Mouse (Mus musculus) kidney, embryonic 14.5 days (tissue): ENCODE data around the gene Wdr81. TPM values are rescaled to one million over a fixed set of nuclear protein-coding genes. Genes with fewer than 3 reads are reported as not detected.
"Not testable (repeated sequence)": the region's sequence is repeated elsewhere in the genome, so short reads cannot be mapped to it uniquely, and the experiment has no call there.

Experiments used
- ATAC-seq: fragments of 200-750 bp; cut with Nextera tagmentation; 2 replicates; pipeline ENCODE4 v1.8.0; 2017; ENCODE audit warnings: moderate number of reproducible peaks, mild to moderate bottlenecking, moderate TSS enrichment, moderate library complexity; ENCODE audit not compliant: low FRiP score, low TSS enrichment
- H3K27ac ChIP-seq: fragments of 300-500 bp; sonication (generic); 2 replicates; pipeline ENCODE4 v1.5.1; 2014; ENCODE audit warnings: low read depth, mild to moderate bottlenecking, low read length, moderate library complexity, mixed read lengths
- H3K27me3 ChIP-seq: fragments of 300-500 bp; sonication (generic); 2 replicates; pipeline ENCODE4 v1.6.1; 2014; ENCODE audit warnings: mild to moderate bottlenecking, low read length; ENCODE audit not compliant: control insufficient read depth, insufficient read depth
- H3K36me3 ChIP-seq: fragments of 300-500 bp; sonication (generic); 2 replicates; pipeline ENCODE4 v1.6.1; 2014; ENCODE audit warnings: low read length, mixed read lengths; ENCODE audit not compliant: control insufficient read depth, insufficient read depth
- H3K4me1 ChIP-seq: fragments of 300-500 bp; sonication (generic); 2 replicates; pipeline ENCODE4 v1.6.1; 2014; ENCODE audit warnings: low read length, mixed read lengths; ENCODE audit not compliant: control insufficient read depth, insufficient read depth
- H3K4me2 ChIP-seq: fragments of 300-500 bp; sonication (generic); replicated peaks from 2 replicates; pipeline ENCODE4 v1.6.1; 2014; ENCODE audit warnings: low read depth, mild to moderate bottlenecking, low read length
- H3K4me3 ChIP-seq: fragments of 300-500 bp; sonication (generic); 2 replicates; pipeline ENCODE4 v1.5.1; 2014; ENCODE audit warnings: mild to moderate bottlenecking, low read length
- H3K9ac ChIP-seq: fragments of 300-500 bp; sonication (generic); 2 replicates; pipeline ENCODE4 v1.6.1; 2014; ENCODE audit warnings: low read depth, mild to moderate bottlenecking, low read length, moderate library complexity
- H3K9me3 ChIP-seq: fragments of 300-500 bp; sonication (generic); 2 replicates; pipeline ENCODE4 v1.6.1; 2016; ENCODE audit warnings: low read length; ENCODE audit not compliant: control insufficient read depth
- WGBS: fragments of 180-500 bp; shearing (Covaris S2); extraction: QIAGEN DNeasy Blood & Tissue Kit; methylation state at CpG from one replicate; pipeline ENCODE4 v1.1.7; 2014; 5-methylcytosine and 5-hydroxymethylcytosine counted together
- polyA plus RNA-seq: library from polyadenylated mRNA; unstranded; fragments of >200 nt; fragmentation: Nextera tagmentation; extraction: Ambion mirVana; gene quantifications from 2 replicates; pipeline ENCODE4 v1.2.1, GENCODE M21; 2014

Gene Wdr81
- polyA plus RNA-seq, 1 experiment from 2014 or later = 4.8 TPM

DNA sequence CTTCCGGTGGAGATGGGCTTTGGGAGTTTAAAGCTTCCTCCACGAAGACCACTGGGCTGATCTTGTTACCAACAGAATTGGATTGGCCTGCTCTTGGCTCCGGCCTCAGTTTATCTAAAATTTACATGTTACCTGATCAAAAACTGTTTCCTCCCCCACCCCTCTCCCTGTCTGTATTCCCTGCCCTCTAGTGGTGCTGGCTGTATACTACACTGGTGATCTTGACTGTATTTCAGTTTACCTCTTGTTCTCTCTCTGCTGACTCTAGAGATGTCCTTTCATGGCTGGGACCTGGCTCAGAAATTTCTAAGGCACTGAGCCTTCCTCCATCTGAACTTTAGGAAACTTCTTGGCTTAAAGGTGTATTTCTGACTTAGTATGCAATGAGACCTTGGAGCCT, 3.7 kb upstream of the Wdr81 start:
- Histone ChIP-seq H3K27ac (no peak overlapping the region), H3K4me1 (peaks cover 26% of the 10 kb centered on the region), H3K4me2 (no peak overlapping the region), H3K9me3 (no peaks in the 10 kb centered on the region), H3K4me3 (no peak overlapping the region), H3K9ac (no peak overlapping the region), H3K36me3 (no peaks in the 10 kb centered on the region), H3K27me3 (no peaks in the 10 kb centered on the region)
- 16% methylated on average over 3 of the region's 3 CpGs for WGBS
- no peak for ATAC-seq

- no peak overlapping the region for H3K4me2 ChIP-seq
- H3K36me3 ChIP-seq = peaks cover 2% of the 10 kb centered on the region; the same call in 1 of the 2 replicates
- 88% methylated on average over 7 of the region's 7 CpGs for WGBS
- H3K4me3 ChIP-seq = no peak overlapping the region
- ATAC-seq = no peak
- no peak overlapping the region for H3K9ac ChIP-seq
- no peaks in the 10 kb centered on the region for H3K27me3 ChIP-seq
- H3K9me3 ChIP-seq = no peaks in the 10 kb centered on the region
- no peak overlapping the region for H3K27ac ChIP-seq
- peaks cover 15% of the 10 kb centered on the region; the same call in 1 of the 2 replicates for H3K4me1 ChIP-seq
Measured at GRCm38 (mm10) chr11:75456440-75456871, 1.9 kb upstream of the Wdr81 start.

DNA sequence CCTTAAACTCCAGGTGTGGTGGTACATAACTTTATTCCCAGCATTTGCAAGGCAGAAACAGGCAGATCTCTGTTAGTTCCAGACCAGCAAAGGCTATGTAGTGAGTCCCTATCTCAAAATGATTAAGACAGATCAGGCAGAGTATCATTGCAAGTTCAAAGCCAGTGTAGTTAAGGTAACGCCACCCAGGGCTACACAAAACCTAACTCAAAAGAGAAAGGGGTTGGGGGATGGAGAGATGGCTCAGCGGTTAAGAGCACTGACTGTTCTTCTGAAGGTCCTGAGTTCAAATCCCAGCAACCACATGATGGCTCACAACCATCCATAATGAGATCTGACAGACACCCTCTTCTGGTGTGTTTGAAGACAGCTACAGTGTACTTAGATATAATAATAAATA, 1.5 kb upstream of the Wdr81 start:
- not testable (repeated sequence) for H3K9me3 ChIP-seq, H3K4me3 ChIP-seq, H3K36me3 ChIP-seq, H3K4me2 ChIP-seq, H3K9ac ChIP-seq, H3K27me3 ChIP-seq, ATAC-seq, H3K27ac ChIP-seq
- H3K4me1 ChIP-seq = peaks cover 17% of the 10 kb centered on the region; the same call in 1 of the 2 replicates
- 91% methylated on average over 2 of the region's 2 CpGs for WGBS

DNA sequence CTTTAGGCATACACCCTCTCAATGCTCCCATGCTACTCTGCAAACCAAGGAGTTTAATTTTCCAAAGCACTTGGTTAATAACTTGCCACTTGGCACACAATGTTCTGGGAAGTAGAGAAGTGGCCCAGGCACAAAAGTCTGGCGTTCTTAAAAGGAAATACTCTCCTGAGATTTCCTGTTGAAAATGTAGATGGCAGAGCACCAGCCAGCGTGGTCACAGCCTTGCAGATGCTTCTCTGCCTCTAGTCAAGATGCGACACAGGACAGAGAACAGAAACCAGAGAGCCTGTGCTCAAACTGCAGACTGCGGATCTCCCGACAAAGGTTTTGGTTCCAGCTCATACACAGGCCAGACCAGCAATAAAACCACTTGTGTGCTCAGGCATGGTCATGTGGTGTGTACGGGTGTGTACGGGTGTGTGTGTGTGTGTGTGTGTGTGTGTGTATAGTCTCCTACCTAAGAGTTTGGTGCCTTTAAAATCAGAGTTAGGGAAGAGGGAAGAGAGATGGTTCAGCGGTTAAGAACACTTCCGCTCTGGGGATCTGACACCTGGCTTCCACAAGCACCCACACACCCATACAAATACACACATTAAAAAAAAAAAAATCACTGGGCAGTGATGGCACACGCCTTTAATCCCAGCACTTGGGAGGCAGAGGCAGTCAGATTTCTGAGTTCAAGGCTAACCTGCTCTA, 672 bp upstream of the Wdr81 start:
- Histone ChIP-seq H3K9me3 (no peaks in the 10 kb centered on the region), H3K4me3 (peak overlapping the region; percentile 62), H3K4me2 (peak overlapping the region; percentile 95), H3K27ac (peak overlapping the region; percentile 33; the same call in 1 of the 2 replicates), H3K36me3 (peaks cover 2% of the 10 kb centered on the region; the same call in 1 of the 2 replicates), H3K4me1 (peaks cover 17% of the 10 kb centered on the region; the same call in 1 of the 2 replicates), H3K9ac (peak overlapping the region; percentile 59), H3K27me3 (no peaks in the 10 kb centered on the region)
- no peak for ATAC-seq
- whole genome bisulfite sequencing = 70% methylated on average over 10 of the region's 10 CpGs

DNA sequence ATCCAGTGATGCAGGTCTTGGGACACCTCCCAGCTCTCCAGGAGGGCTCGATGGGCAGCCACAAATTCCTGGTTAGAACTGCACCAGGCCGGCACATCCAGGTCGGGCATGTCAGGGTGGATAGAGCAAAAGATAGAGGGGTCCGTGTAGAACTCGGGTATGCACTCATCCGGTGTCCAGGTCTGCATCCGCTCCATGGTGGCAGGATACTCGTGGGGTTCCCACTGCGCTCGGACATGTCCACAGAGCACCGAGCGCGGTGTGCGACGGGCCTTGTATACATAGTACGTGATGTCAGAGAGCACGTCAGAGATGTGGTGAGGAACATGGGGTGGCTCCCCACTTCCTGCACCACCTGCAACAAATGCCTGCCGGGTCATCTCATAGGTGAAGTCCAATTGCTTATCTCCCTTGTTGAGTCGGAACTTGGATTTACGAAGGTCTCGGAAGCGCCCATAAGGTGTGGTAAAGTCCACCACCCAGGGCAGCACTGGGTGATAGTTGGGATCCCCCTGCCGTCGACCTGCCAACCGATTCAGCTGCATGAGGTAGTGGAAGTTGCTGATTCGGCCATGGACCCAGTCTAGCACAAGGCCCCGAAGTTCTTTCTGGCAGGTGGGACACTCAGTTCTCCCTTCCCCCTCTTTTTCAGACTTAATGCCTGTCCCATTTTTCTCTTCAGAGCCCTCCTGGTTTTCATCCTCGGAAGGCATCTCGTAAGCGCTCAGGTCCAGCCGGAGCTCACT, 1.5 kb downstream of the Wdr81 start:
- H3K9ac ChIP-seq = no peak overlapping the region
- no peak overlapping the region for H3K27ac ChIP-seq
- 94% methylated on average over 31 of the region's 31 CpGs for WGBS
- H3K36me3 ChIP-seq = peaks cover 16% of the 10 kb centered on the region; the same call in 1 of the 2 replicates
- no peak for ATAC-seq
- H3K27me3 ChIP-seq = no peaks in the 10 kb centered on the region
- H3K9me3 ChIP-seq = no peaks in the 10 kb centered on the region
- no peak overlapping the region for H3K4me2 ChIP-seq
- peaks cover 12% of the 10 kb centered on the region; the same call in 1 of the 2 replicates for H3K4me1 ChIP-seq
- H3K4me3 ChIP-seq = no peak overlapping the region

DNA sequence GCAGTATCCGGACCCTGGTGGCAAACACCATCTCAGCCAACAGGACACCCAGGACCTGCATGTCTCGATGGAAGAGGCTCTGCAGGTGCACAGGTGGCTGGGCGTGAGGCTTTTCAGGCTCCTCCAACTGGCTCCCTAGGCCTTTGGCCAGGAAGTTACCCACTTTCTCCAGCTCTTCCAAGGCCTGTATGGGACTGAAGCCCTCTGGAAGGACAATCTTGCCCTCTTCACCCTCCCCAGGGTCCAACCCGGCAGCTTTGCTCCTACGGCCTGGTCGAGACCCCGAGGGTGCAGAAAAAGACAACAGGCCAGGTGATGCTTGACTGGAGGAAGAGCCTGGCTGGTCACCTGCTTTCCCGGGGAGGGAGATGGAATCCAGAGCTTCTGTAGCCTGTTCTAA, 2.4 kb downstream of the Wdr81 start:
- Histone ChIP-seq H3K4me1 (peaks cover 12% of the 10 kb centered on the region; the same call in 1 of the 2 replicates), H3K4me3 (no peak overlapping the region), H3K9me3 (no peaks in the 10 kb centered on the region), H3K36me3 (peaks cover 20% of the 10 kb centered on the region; the same call in 1 of the 2 replicates), H3K9ac (no peak overlapping the region), H3K27ac (no peak overlapping the region), H3K27me3 (no peaks in the 10 kb centered on the region), H3K4me2 (no peak overlapping the region)
- ATAC-seq = no peak
- WGBS = 93% methylated on average over 8 of the region's 8 CpGs

DNA sequence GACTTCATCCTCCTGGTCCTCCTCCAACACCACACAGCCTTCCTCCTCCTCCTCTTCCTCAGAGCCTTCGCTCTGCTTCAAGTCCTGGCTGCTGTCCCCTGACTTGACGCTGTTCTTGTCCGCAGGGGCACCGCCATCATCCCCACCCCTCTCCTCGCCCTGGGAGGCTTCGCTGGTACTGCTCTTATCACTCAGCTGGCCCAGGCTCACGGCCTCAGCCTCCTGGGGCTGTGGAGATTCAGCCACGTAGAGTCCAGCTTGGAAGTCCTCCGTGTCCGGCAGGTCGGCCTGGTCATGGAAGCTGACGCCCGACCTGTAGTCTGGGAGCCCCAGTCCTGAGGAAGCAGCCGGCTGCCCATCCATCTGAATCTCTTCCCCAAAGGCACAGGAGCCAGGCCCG, 3.6 kb downstream of the Wdr81 start:
- H3K9ac ChIP-seq = peak overlapping the region; percentile 18; the same call in 1 of the 2 replicates
- no peak overlapping the region for H3K4me3 ChIP-seq
- no peaks in the 10 kb centered on the region for H3K27me3 ChIP-seq
- ATAC-seq = no peak
- no peak overlapping the region for H3K27ac ChIP-seq
- 85% methylated on average over 15 of the region's 15 CpGs for WGBS
- H3K4me2 ChIP-seq = no peak overlapping the region
- peaks cover 12% of the 10 kb centered on the region; the same call in 1 of the 2 replicates for H3K4me1 ChIP-seq
- peaks cover 24% of the 10 kb centered on the region for H3K36me3 ChIP-seq
- no peaks in the 10 kb centered on the region for H3K9me3 ChIP-seq

DNA sequence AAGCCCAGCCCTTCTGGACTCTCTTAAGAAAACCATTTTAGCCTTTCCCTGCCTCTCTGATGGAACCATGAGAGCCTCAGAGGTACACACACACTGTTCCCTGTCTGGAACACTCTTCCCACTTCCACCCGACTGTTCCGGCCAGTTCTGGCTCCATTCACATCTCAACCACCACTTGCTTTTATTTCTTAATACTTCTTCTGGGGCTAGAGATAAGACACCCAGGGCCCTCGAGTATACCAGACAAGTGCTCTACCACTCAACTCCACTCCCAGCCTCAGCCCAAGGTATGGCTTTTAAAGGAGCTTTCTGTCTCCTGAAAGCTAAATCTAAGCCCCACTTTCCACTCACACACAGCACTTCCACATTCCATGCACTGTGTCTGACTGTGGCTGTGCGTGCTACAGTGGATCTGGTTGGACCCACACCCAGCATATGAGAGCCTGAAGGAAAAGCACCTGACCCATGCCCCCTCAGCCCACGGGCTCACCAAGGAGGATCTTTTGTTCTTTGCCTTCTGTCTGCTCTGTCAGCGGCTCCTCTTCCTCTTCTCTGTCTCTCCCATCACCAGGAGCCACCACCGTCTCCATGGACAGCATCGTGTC, 4.1 kb downstream of the Wdr81 start:
- H3K4me1 ChIP-seq = peaks cover 12% of the 10 kb centered on the region; the same call in 1 of the 2 replicates
- no peaks in the 10 kb centered on the region for H3K9me3 ChIP-seq
- no peak overlapping the region for H3K4me2 ChIP-seq
- H3K36me3 ChIP-seq = peaks cover 26% of the 10 kb centered on the region
- H3K9ac ChIP-seq = no peak overlapping the region
- no peaks in the 10 kb centered on the region for H3K27me3 ChIP-seq
- no peak for ATAC-seq
- WGBS = 88% methylated on average over 8 of the region's 8 CpGs
- H3K4me3 ChIP-seq = no peak overlapping the region
- H3K27ac ChIP-seq = no peak overlapping the region
